Mouse (Mus musculus) cortical plate, adult 2 months (tissue): Measurements from ENCODE around the gene Nat14.

Experiments used
- CTCF ChIP-seq: fragments of 200-500 bp; IDR thresholded peaks from 2 replicates; pipeline ENCODE4 v1.5.1; 2011; ENCODE audit warnings: mild to moderate bottlenecking, control low read depth, low read length; ENCODE audit not compliant: insufficient read depth; ENCODE audit errors: extremely low read depth
- POLR2A ChIP-seq: fragments of 200-500 bp; IDR thresholded peaks from 2 replicates; pipeline ENCODE4 v1.6.1; 2011; ENCODE audit warnings: mild to moderate bottlenecking, low read length, control low read depth; ENCODE audit not compliant: insufficient read depth; ENCODE audit errors: extremely low read depth

DNA sequence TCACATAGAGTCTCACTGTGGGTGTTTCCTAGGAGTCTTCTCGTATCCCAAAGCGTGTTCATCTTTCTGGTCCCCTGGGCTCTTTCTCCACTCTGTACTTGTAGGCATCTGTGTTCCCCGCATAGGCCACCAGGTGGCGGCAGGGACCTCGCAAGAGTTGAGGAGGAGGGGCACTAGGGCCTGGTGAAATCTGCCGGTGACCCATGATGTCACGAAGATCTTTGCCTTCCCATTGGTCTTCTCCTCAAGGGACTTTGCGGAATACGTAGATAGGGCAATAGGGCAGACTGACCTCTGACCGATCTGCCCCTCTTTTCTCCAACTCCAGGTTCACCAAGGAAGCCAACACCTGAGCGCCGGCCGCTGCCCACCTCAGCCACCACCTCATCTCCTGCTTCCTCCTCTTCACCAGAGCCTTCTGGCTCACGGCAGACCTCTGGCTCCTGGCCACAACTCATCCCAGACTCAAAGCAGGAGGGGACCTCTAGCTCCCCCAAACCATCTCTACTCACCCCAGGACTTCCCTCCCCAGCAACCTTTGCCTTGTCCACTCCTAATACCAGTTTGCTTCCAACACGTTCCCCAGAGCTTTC lies 21.5 kb downstream of the Nat14 start:
- TF ChIP-seq CTCF (peak; percentile 87), POLR2A (no peak)
